Mouse (Mus musculus) CD4-positive, CD25-positive, alpha-beta regulatory T cell, adult 4 months (primary cell): ENCODE results near the gene Cubn. TPM values are rescaled to one million over a fixed set of nuclear protein-coding genes. Genes with fewer than 3 reads are reported as not detected.
A peak's percentile ranks its signal among the peaks of the same experiment; 100 is the strongest.

Experiments used
- ATAC-seq: one replicate; pipeline ENCODE4 v1.8.0; 2017
- polyA plus RNA-seq, 2 experiments: library from polyadenylated mRNA; unstranded; fragments of 100-300 nt; shearing (Covaris generic); gene quantifications; one replicate each; pipeline ENCODE4 v1.2.1; 2017

Cubn gene
- polyA plus RNA-seq, 2 experiments from 2014 or later: 0.09 TPM; not detected in 1

DNA sequence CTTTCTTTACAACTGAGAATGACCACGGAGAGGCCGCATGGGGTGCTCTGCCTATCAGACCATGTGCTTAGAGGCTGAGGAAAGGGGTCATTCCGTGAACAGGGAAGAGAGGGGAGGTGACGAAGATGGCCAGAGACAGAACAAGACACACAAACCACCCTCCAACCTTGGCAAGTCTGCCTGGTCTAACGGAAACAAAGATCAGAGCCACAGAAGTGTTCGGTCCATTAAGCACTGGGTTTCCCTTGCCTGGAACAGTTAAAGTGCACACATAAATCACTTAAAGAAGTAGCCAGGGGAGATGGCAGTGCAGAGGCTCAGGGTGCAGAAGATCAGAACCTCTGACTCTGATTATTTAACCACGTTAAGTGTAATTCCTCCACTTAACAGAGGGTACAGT lies 257.7 kb downstream of the Cubn start:
- peak; percentile 4 for ATAC-seq

DNA sequence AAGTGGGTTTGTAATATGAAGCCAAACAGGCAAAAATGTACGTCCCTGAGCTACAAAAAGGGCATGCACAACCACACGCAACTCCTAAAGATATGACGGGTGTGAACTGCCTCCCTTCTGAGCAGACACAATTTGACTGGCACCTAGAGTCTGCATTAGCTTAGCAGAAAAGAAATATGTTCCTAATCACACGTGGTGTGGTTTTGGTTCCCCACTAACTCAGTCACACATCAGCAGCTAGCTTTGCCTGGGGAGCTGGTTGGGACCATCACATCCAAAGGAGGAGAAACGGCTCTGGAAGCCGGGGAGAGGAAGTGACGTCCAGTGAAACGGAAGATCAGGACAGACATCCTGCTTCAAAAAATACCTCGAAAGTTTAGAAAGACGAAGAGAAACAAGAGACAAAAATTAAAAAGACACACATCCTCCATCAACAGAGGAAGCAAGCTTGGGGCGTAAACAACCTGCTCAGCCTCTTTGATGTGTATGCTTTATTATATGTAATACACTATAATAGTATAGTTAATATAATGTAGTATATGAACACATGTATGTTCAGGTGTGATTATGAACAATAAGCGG lies 258.3 kb downstream of the Cubn start:
- ATAC-seq: peak; percentile 68

DNA sequence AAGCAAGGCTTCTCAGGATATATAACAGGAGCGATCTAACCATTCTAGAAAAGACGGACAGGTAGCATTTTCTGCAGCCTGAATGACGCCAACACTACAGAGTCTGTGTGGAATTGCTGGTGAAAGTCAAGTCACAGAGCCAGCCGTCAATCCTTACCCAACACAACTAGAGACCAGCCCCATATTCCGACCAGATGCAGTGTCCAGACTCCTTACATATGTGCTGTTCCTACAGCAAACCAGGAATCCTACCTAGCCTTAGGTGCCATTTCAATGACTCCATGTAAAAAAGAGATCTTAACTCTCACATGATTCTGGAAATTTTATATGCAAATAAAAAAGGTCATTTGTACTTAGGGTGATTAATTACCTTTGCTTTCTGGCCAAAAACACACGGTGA lies 259.3 kb downstream of the Cubn start:
- no peak for ATAC-seq

DNA sequence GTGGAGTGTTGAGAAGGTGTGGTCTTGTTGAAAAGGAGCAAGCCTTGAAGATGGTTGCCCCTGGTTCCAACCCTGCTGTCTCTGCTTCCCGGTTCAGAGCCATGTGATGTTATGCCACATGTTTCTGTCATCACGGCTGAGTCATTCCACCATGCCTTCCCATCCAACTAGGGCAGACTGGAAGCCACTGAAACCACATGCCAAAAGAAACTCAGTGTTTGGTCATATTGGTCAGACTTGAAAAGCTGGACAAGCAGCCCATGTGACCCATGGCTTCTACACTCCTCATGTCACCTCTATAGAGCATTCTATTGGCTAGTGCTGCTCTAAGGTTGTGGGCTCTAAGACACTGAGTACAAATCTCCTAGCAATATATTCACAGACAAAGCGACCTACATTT lies 261.9 kb downstream of the Cubn start:
- no peak for ATAC-seq

Other genes with a start within 250 kb of the Cubn start
- gene Rsu1, start 220.4 kb downstream of the Cubn start, polyA plus RNA-seq: 10 to 100 TPM; 63.1 to 74.5 TPM
- 10 to 100 TPM; 12.1 to 19.1 TPM for gene Trdmt1, start 52.9 kb upstream of the Cubn start, polyA plus RNA-seq
- 100 to 1,000 TPM; 335 to 360 TPM for gene Vim, start 82.1 kb upstream of the Cubn start, polyA plus RNA-seq